Mouse (Mus musculus): ENCODE results near the gene Cytip. TPM values are rescaled to one million over a fixed set of nuclear protein-coding genes. Genes with fewer than 3 reads are reported as not detected.
A peak's percentile ranks its signal among the peaks of the same experiment; 100 is the strongest.

Gene Cytip
- polyA plus RNA-seq, 1 experiment from 2014 or later: 1.0 TPM

- no peak overlapping the region for H3K4me2 ChIP-seq (replicated peaks; ENCODE audit: low read depth)
- H3K4me3 ChIP-seq (ENCODE audit: low read depth, low read length): no peak overlapping the region
- no peaks in the 10 kb centered on the region for H3K4me1 ChIP-seq (replicated peaks; ENCODE audit: control insufficient read depth, insufficient read depth, low read length)
- no peaks in the 10 kb centered on the region for H3K27me3 ChIP-seq (replicated peaks; ENCODE audit: control insufficient read depth, insufficient read depth, low read length)
- H3K27ac ChIP-seq (ENCODE audit: low read depth, low read length): no peak overlapping the region
- TF ChIP-seq CTCF (IDR thresholded peaks at IDR 0.05; ENCODE audit: low read depth): no peak
- H3K9ac ChIP-seq (ENCODE audit: low read depth, low read length): no peak overlapping the region
- ATAC-seq: 0 out of 2 replicates have a peak, but pooled peaks have one; percentile 28
- no peaks in the 10 kb centered on the region for H3K36me3 ChIP-seq (ENCODE audit: control insufficient read depth, insufficient read depth)
- H3K9me3 ChIP-seq (ENCODE audit: control insufficient read depth): no peaks in the 10 kb centered on the region
- WGBS: 53% methylated on average over 5 of the region's 5 CpGs
Observed at GRCm38 (mm10) chr2:58192160-58192559, 3.2 kb downstream of the Cytip start.

GRCm38 (mm10) chr2:58189501-58189900, 5.8 kb downstream of the Cytip start:
- Histone ChIP-seq H3K36me3 (ENCODE audit: control insufficient read depth, insufficient read depth) (no peaks in the 10 kb centered on the region), H3K9me3 (ENCODE audit: control insufficient read depth) (no peaks in the 10 kb centered on the region), H3K4me2 (replicated peaks; ENCODE audit: low read depth) (no peak overlapping the region), H3K4me1 (replicated peaks; ENCODE audit: control insufficient read depth, insufficient read depth, low read length) (no peaks in the 10 kb centered on the region), H3K27ac (ENCODE audit: low read depth, low read length) (no peak overlapping the region), H3K4me3 (ENCODE audit: low read depth, low read length) (no peak overlapping the region), H3K27me3 (replicated peaks; ENCODE audit: control insufficient read depth, insufficient read depth, low read length) (no peaks in the 10 kb centered on the region), H3K9ac (ENCODE audit: low read depth, low read length) (no peak overlapping the region)
- WGBS: 64% methylated on average over 4 of the region's 4 CpGs
- TF ChIP-seq CTCF (IDR thresholded peaks at IDR 0.05; ENCODE audit: low read depth): no peak
- no peak for ATAC-seq

GRCm38 (mm10) chr2:58188903-58189302, 6.4 kb downstream of the Cytip start:
- Histone ChIP-seq H3K36me3 (ENCODE audit: control insufficient read depth, insufficient read depth) (no peaks in the 10 kb centered on the region), H3K4me2 (replicated peaks; ENCODE audit: low read depth) (no peak overlapping the region), H3K27ac (ENCODE audit: low read depth, low read length) (no peak overlapping the region), H3K4me3 (ENCODE audit: low read depth, low read length) (no peak overlapping the region), H3K27me3 (replicated peaks; ENCODE audit: control insufficient read depth, insufficient read depth, low read length) (no peaks in the 10 kb centered on the region), H3K9ac (ENCODE audit: low read depth, low read length) (no peak overlapping the region), H3K4me1 (replicated peaks; ENCODE audit: control insufficient read depth, insufficient read depth, low read length) (no peaks in the 10 kb centered on the region), H3K9me3 (ENCODE audit: control insufficient read depth) (no peaks in the 10 kb centered on the region)
- peak; percentile 48 for TF ChIP-seq CTCF (IDR thresholded peaks at IDR 0.05; ENCODE audit: low read depth)
- ATAC-seq: no peak
- WGBS: 43% methylated on average over 1 of the region's 1 CpGs

- TF ChIP-seq CTCF (IDR thresholded peaks at IDR 0.05; ENCODE audit: low read depth): no peak
- H3K4me3 ChIP-seq (ENCODE audit: low read depth, low read length): no peak overlapping the region
- no peaks in the 10 kb centered on the region for H3K9me3 ChIP-seq (ENCODE audit: control insufficient read depth)
- no peaks in the 10 kb centered on the region for H3K4me1 ChIP-seq (replicated peaks; ENCODE audit: control insufficient read depth, insufficient read depth, low read length)
- no peak overlapping the region for H3K4me2 ChIP-seq (replicated peaks; ENCODE audit: low read depth)
- H3K9ac ChIP-seq (ENCODE audit: low read depth, low read length): no peak overlapping the region
- no peak for ATAC-seq
- H3K36me3 ChIP-seq (ENCODE audit: control insufficient read depth, insufficient read depth): no peaks in the 10 kb centered on the region
- 56% methylated on average over 8 of the region's 8 CpGs for WGBS
- H3K27ac ChIP-seq (ENCODE audit: low read depth, low read length): no peak overlapping the region
- no peaks in the 10 kb centered on the region for H3K27me3 ChIP-seq (replicated peaks; ENCODE audit: control insufficient read depth, insufficient read depth, low read length)
Observed at GRCm38 (mm10) chr2:58187310-58188051, 7.9 kb downstream of the Cytip start.

- Histone ChIP-seq H3K36me3 (ENCODE audit: control insufficient read depth, insufficient read depth) (no peaks in the 10 kb centered on the region), H3K4me3 (ENCODE audit: low read depth, low read length) (no peak overlapping the region), H3K27ac (ENCODE audit: low read depth, low read length) (no peak overlapping the region), H3K4me1 (replicated peaks; ENCODE audit: control insufficient read depth, insufficient read depth, low read length) (no peaks in the 10 kb centered on the region), H3K4me2 (replicated peaks; ENCODE audit: low read depth) (no peak overlapping the region), H3K9ac (ENCODE audit: low read depth, low read length) (no peak overlapping the region), H3K9me3 (ENCODE audit: control insufficient read depth) (no peaks in the 10 kb centered on the region), H3K27me3 (replicated peaks; ENCODE audit: control insufficient read depth, insufficient read depth, low read length) (no peaks in the 10 kb centered on the region)
- TF ChIP-seq CTCF (IDR thresholded peaks at IDR 0.05; ENCODE audit: low read depth): no peak
- 85% methylated on average over 2 of the region's 2 CpGs for WGBS
- no peak for ATAC-seq
Observed at GRCm38 (mm10) chr2:58184197-58184596, 11.1 kb downstream of the Cytip start.

GRCm38 (mm10) chr2:58183658-58184057, 11.7 kb downstream of the Cytip start:
- Histone ChIP-seq H3K4me3 (ENCODE audit: low read depth, low read length) (no peak overlapping the region), H3K9ac (ENCODE audit: low read depth, low read length) (no peak overlapping the region), H3K9me3 (ENCODE audit: control insufficient read depth) (no peaks in the 10 kb centered on the region), H3K36me3 (ENCODE audit: control insufficient read depth, insufficient read depth) (no peaks in the 10 kb centered on the region), H3K4me1 (replicated peaks; ENCODE audit: control insufficient read depth, insufficient read depth, low read length) (no peaks in the 10 kb centered on the region), H3K27ac (ENCODE audit: low read depth, low read length) (no peak overlapping the region), H3K27me3 (replicated peaks; ENCODE audit: control insufficient read depth, insufficient read depth, low read length) (no peaks in the 10 kb centered on the region), H3K4me2 (replicated peaks; ENCODE audit: low read depth) (no peak overlapping the region)
- no peak for TF ChIP-seq CTCF (IDR thresholded peaks at IDR 0.05; ENCODE audit: low read depth)
- WGBS: 83% methylated on average over 2 of the region's 2 CpGs
- ATAC-seq: no peak

All from intestine, postnatal 0 days (tissue).